Mouse (Mus musculus) forebrain, postnatal 0 days (tissue): Measurements from ENCODE around the gene Prox1. TPM values are rescaled to one million over a fixed set of nuclear protein-coding genes. Genes with fewer than 3 reads are reported as not detected.

Experiments
- ATAC-seq: fragments of 200-750 bp; cut with Nextera tagmentation; 2 replicates; pipeline ENCODE4 v1.8.0; 2017; ENCODE audit warnings: mild to moderate bottlenecking, moderate library complexity
- DNase-seq: peaks from one replicate; pipeline ENCODE4 v3.0.0-alpha.2; 2015
- H3K27ac ChIP-seq: fragments of 300-500 bp; sonication (generic); 2 replicates; pipeline ENCODE4 v1.5.1; 2014; ENCODE audit warnings: low read depth, mild to moderate bottlenecking, antibody characterized with exemption, low read length, moderate library complexity, mixed read lengths
- H3K27me3 ChIP-seq: fragments of 300-500 bp; sonication (generic); 2 replicates; pipeline ENCODE4 v1.6.1; 2014; ENCODE audit warnings: mild to moderate bottlenecking, low read length, mixed read lengths; ENCODE audit not compliant: insufficient read depth
- H3K36me3 ChIP-seq: fragments of 300-500 bp; sonication (generic); 2 replicates; pipeline ENCODE4 v1.6.1; 2014; ENCODE audit warnings: mild to moderate bottlenecking, moderate library complexity; ENCODE audit not compliant: insufficient read depth
- H3K4me1 ChIP-seq: fragments of 300-500 bp; sonication (generic); 2 replicates; pipeline ENCODE4 v1.6.1; 2014; ENCODE audit warnings: antibody characterized with exemption; ENCODE audit not compliant: insufficient read depth
- H3K4me2 ChIP-seq: fragments of 300-500 bp; sonication (generic); 2 replicates; pipeline ENCODE4 v1.6.1; 2014; ENCODE audit warnings: low read depth, mild to moderate bottlenecking, moderate library complexity
- H3K4me3 ChIP-seq: fragments of 300-500 bp; sonication (generic); 2 replicates; pipeline ENCODE4 v1.5.1; 2014; ENCODE audit warnings: low read depth, low read length, mixed read lengths
- H3K9ac ChIP-seq: fragments of 300-500 bp; sonication (generic); 2 replicates; pipeline ENCODE4 v1.6.1; 2014; ENCODE audit warnings: mild to moderate bottlenecking
- H3K9me3 ChIP-seq: fragments of 300-500 bp; sonication (generic); 2 replicates; pipeline ENCODE4 v1.6.1; 2016; ENCODE audit warnings: low read length
- CTCF ChIP-seq: sonication (generic); IDR thresholded peaks from 2 replicates; pipeline ENCODE4 v1.5.1; 2016; ENCODE audit warnings: antibody characterized with exemption, control low read depth, low read depth
- WGBS: fragments of 180-500 bp; shearing (Covaris S2); extraction: QIAGEN DNeasy Blood & Tissue Kit; methylation state at CpG from one replicate; pipeline ENCODE4 v1.1.7; 2014; 5-methylcytosine and 5-hydroxymethylcytosine counted together
- polyA plus RNA-seq: library from polyadenylated mRNA; unstranded; fragments of >200 nt; fragmentation: Nextera tagmentation; extraction: Ambion mirVana; gene quantifications from 2 replicates; pipeline ENCODE4 v1.2.1, GENCODE M21; 2015
- total RNA-seq: library from RNA; depleted of rRNA; stranded (reverse); fragments of >200 nt; gene quantifications from 2 replicates; pipeline ENCODE4 v1.2.3, GENCODE M21; 2014

Gene Prox1
- total and polyA plus RNA-seq, 2 experiments from 2014 or later: 16.2 to 24.8 TPM

DNA sequence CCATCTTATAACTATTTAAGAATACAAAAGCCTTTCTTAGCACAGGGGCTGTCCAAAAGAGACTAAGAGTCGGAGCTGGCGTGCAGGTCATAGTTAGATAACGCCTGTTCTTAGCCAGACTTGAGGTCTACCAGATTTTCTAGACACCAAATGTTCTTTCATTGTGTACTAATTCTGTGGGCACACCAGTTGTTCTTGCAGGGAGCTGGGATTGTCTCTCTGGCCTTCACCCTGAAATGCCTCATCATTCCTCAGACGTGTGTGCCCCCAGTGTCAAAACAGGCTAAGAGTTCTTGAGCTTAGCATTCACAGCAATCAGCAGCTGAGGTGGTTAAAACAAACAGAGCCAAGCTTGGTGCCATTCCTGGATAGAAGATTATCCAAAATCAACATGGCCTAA, 37.6 kb downstream of the Prox1 start:
- Histone ChIP-seq H3K27ac (no peak overlapping the region), H3K9me3 (no peaks in the 10 kb centered on the region), H3K4me2 (no peak overlapping the region), H3K4me1 (no peaks in the 10 kb centered on the region), H3K9ac (no peak overlapping the region), H3K4me3 (no peak overlapping the region), H3K36me3 (no peaks in the 10 kb centered on the region), H3K27me3 (peaks cover 6% of the 10 kb centered on the region)
- TF ChIP-seq CTCF: no peak
- WGBS: 59% methylated on average over 4 of the region's 4 CpGs
- no peak for DNase-seq
- ATAC-seq: no peak

DNA sequence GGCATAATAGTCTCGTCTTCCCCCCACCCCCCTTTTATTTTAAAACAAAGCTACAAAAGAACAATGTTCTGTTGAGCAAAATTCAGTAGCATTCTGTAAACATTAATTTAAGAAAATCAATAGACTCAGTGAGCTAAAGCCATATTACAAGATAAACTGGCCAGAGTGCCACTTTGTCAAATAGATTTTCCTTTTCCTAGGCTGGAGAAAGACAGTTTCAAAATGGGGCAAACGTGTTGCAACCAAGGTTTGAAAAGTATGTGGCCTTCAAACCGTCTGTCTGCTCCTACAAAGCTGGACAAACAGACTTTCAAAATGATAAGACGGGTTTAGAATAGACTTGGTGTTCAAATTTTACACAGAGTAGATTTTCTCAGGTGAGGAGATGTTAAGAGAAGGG, 39.6 kb downstream of the Prox1 start:
- DNase-seq (no peak), ATAC-seq (no peak)
- TF ChIP-seq CTCF: no peak
- H3K4me1 ChIP-seq: no peaks in the 10 kb centered on the region
- WGBS: 73% methylated on average over 4 of the region's 4 CpGs
- H3K27me3 ChIP-seq: peaks cover 6% of the 10 kb centered on the region
- no peaks in the 10 kb centered on the region for H3K9me3 ChIP-seq
- H3K4me2 ChIP-seq: no peak overlapping the region
- no peak overlapping the region for H3K27ac ChIP-seq
- H3K36me3 ChIP-seq: no peaks in the 10 kb centered on the region
- no peak overlapping the region for H3K4me3 ChIP-seq
- no peak overlapping the region for H3K9ac ChIP-seq

DNA sequence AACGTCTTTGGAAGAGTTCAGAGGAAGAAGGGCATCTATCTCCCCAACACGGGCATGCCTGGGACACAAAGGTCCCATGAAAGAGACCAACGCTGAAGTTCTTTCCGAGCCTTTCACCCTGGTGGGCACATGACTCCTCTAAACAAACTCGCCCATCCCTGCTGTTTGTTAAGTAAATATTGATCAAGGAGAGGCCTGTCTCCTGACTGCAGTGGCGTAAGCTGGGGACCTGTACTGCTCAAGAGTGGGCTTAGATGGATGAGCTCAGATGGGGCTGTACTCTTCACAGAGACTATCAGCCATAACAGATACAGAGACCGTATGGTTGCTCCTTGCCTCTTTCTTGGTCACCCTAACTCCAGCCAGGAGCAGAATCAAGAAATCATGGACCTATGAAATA, 41.0 kb downstream of the Prox1 start:
- Histone ChIP-seq H3K4me2 (no peak overlapping the region), H3K4me1 (no peaks in the 10 kb centered on the region), H3K9ac (no peak overlapping the region), H3K27me3 (peaks cover 6% of the 10 kb centered on the region), H3K27ac (no peak overlapping the region), H3K36me3 (no peaks in the 10 kb centered on the region), H3K4me3 (no peak overlapping the region), H3K9me3 (no peaks in the 10 kb centered on the region)
- ATAC-seq: no peak
- TF ChIP-seq CTCF: no peak
- WGBS: 61% methylated on average over 7 of the region's 7 CpGs
- DNase-seq: no peak

DNA sequence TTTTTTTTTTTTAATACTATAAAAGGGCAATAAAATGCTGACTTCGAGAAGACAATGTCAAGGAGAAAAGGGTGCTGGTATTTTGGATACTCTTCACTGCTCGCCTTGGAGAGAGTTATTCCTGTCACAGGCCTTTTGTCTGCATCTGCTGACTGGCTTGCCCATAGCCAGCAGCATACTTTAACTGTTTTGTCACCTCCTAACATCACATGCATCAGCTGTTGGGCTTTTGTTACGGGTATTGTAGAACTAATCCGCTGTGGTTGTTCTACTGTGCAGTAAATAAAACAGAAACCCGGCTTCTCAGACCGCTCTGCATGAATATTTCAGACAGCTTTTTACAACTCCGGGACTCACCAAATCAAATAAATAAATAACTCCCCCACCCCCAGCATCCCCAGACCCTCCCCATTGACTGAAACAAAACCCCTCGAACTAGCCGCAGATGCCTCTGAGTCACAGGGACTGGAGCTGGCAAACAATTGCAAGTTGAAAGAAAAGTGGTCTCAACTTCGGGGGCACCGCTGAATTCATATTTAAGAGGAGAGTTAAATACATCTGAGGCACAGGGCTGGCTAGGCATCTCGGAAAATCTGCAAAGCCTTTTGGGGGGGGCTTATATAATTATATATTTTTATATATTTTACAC, 41.7 kb downstream of the Prox1 start:
- Histone ChIP-seq H3K4me1 (no peaks in the 10 kb centered on the region), H3K9ac (no peak overlapping the region), H3K9me3 (no peaks in the 10 kb centered on the region), H3K27ac (no peak overlapping the region), H3K36me3 (no peaks in the 10 kb centered on the region), H3K27me3 (peaks cover 6% of the 10 kb centered on the region), H3K4me3 (no peak overlapping the region), H3K4me2 (no peak overlapping the region)
- DNase-seq: no peak
- 12% methylated on average over 12 of the region's 12 CpGs for WGBS
- ATAC-seq: no peak
- no peak for TF ChIP-seq CTCF

DNA sequence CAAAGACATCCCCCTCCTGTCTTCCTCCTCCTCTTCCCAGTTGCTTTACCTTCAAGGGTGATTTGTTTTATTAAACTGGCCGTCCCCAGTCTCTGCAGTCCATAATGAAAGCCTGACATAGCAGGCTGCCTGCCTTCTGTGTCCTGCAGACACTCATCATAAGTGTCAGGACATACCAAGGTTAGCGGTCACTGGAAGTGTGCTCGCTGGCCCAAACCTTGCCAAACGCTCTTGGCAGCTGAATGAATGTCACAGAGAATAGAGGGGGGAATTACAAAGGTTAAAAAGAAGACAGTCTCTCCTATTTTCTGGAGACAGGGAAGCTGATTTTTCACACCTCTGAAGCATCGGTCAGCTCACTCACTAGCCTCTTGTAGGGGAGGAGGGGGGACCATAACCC, 42.6 kb downstream of the Prox1 start:
- no peak overlapping the region for H3K27ac ChIP-seq
- no peak overlapping the region for H3K4me2 ChIP-seq
- DNase-seq: no peak
- TF ChIP-seq CTCF: no peak
- no peaks in the 10 kb centered on the region for H3K36me3 ChIP-seq
- H3K4me3 ChIP-seq: no peak overlapping the region
- ATAC-seq: no peak
- no peak overlapping the region for H3K9ac ChIP-seq
- WGBS: 33% methylated on average over 5 of the region's 5 CpGs
- H3K4me1 ChIP-seq: no peaks in the 10 kb centered on the region
- H3K27me3 ChIP-seq: peaks cover 6% of the 10 kb centered on the region
- no peaks in the 10 kb centered on the region for H3K9me3 ChIP-seq

DNA sequence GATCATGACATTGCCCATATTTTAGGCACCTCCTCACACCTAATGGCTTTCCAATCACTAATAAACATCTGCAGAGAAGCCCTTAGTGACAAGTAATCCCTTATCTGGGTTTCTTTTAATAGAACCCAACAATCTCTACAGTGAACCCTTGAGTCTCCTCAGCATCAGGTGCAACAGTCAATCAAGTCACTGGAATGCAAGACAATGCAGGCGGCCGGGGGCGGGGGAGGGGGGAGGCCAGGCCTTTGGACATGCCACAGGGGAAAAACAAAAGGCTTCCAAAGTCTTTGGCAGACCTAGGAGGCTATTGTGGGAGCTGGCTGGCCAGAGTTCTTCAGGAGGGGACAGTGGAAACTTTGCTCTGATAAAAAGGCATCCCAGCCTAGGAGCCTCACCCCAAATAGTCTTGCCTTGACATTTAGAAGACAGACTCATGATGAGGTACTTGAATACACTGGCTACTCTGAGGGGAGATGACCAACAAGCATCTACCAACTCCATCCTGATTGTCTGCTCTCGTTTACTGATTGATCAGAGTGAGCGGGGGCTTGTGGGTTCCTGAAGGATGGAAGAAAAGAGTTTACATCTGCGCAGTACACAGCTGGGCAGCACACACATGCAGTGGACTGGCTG, 43.2 kb downstream of the Prox1 start:
- Histone ChIP-seq H3K27ac (no peak overlapping the region), H3K4me3 (no peak overlapping the region), H3K27me3 (peaks cover 6% of the 10 kb centered on the region), H3K4me1 (no peaks in the 10 kb centered on the region), H3K36me3 (no peaks in the 10 kb centered on the region), H3K9ac (no peak overlapping the region), H3K4me2 (no peak overlapping the region), H3K9me3 (no peaks in the 10 kb centered on the region)
- TF ChIP-seq CTCF: no peak
- no peak for ATAC-seq
- DNase-seq: no peak
- WGBS: 37% methylated on average over 6 of the region's 6 CpGs

DNA sequence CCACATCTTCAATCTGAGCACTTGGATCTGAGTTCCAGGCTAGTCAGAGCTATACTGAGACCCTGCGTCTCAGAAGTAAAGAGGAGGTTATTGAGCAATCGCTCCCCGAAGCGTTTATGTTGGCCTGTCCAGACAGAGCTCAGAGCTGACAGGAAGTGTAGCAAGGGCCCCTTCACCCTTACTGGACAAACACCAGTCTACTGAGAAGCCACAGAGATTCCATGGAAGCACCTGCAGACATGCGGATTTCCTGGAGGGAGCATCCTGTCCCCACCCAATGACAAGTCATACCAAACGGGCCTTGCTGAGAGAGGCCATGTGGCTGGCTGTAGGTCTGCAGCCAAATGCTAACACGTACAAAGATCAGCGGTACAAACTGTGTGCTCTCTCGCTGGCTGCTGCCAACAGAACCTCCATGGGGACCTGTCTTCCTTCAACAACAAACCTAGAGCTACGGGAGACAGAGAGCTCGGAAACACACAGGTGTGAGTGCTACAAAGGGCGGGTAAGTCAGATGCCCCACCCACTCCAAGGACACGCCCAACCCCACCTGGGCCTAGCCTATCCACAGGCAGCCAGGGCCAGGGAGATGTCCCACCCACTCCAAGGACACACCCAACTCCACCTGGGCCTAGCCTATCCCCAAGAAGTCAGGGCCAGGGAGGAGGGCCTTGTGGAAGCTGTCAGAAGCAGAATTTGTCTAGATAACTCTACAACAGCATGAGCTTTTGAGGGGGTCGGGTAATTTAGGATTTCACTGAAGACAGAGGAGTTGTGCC, 45.4 kb downstream of the Prox1 start:
- ATAC-seq: no peak
- Histone ChIP-seq H3K9ac (no peak overlapping the region), H3K36me3 (no peaks in the 10 kb centered on the region), H3K4me2 (no peak overlapping the region), H3K9me3 (no peaks in the 10 kb centered on the region), H3K4me1 (no peaks in the 10 kb centered on the region), H3K27ac (no peak overlapping the region), H3K27me3 (peaks cover 6% of the 10 kb centered on the region; the same call in 1 of the 2 replicates), H3K4me3 (no peak overlapping the region)
- TF ChIP-seq CTCF: no peak
- WGBS: 85% methylated on average over 14 of the region's 14 CpGs
- no peak for DNase-seq
